35 mouse cellular contexts compared by ENCODE assay signal in genomic region chr6:76387462-76388049, GRCm38 (mm10).
"Had no signal": no experiment of that assay in that cellular context is flagged by ENCODE, and none has a peak within 500 bp of the region (broad histone marks: within the 10 kb centered on the region; RNA-seq: fewer than 3 reads in every experiment).

No protein-coding gene starts in this region.

- H3K4me2 ChIP-seq: heart, embryonic 11.5 days; heart, embryonic 13.5 days; heart, embryonic 15.5 days; hindbrain, embryonic 12.5 days; hindbrain, embryonic 13.5 days; hindbrain, embryonic 14.5 days; hindbrain, embryonic 15.5 days; intestine, embryonic 15.5 days; kidney, embryonic 15.5 days had no signal

- H3K36me3 ChIP-seq: heart, embryonic 10.5 days; heart, embryonic 13.5 days; heart, embryonic 15.5 days; hindbrain, embryonic 10.5 days; hindbrain, embryonic 12.5 days; hindbrain, embryonic 13.5 days; hindbrain, embryonic 15.5 days; intestine, embryonic 15.5 days; kidney, embryonic 15.5 days had no signal

- H3K27ac ChIP-seq: heart, embryonic 10.5 days; heart, embryonic 13.5 days; heart, embryonic 15.5 days; hindbrain, embryonic 10.5 days; hindbrain, embryonic 12.5 days; hindbrain, embryonic 13.5 days; hindbrain, embryonic 14.5 days; hindbrain, embryonic 15.5 days; hindbrain, postnatal 0 days; intestine, embryonic 15.5 days; kidney, embryonic 15.5 days; kidney, postnatal 0 days; layer of hippocampus, adult 2 months; left cerebral cortex, adult 2 months had no signal

- H3K27me3 ChIP-seq: heart, embryonic 13.5 days; heart, embryonic 15.5 days; hindbrain, embryonic 12.5 days; hindbrain, embryonic 13.5 days; hindbrain, embryonic 15.5 days; intestine, embryonic 15.5 days; kidney, embryonic 15.5 days had no signal

- H3K4me1 ChIP-seq: heart, embryonic 10.5 days; heart, embryonic 13.5 days; heart, embryonic 15.5 days; hindbrain, embryonic 10.5 days; hindbrain, embryonic 12.5 days; hindbrain, embryonic 13.5 days; hindbrain, embryonic 15.5 days; intestine, embryonic 15.5 days; kidney, embryonic 15.5 days had no signal

- H3K9me3 ChIP-seq: heart, embryonic 10.5 days; heart, embryonic 13.5 days; heart, embryonic 15.5 days; hindbrain, embryonic 10.5 days; hindbrain, embryonic 12.5 days; hindbrain, embryonic 13.5 days; hindbrain, embryonic 15.5 days; intestine, embryonic 15.5 days; kidney, embryonic 15.5 days had no signal

- H3K9ac ChIP-seq: heart, embryonic 13.5 days; heart, embryonic 15.5 days; hindbrain, embryonic 12.5 days; hindbrain, embryonic 13.5 days; hindbrain, embryonic 14.5 days; hindbrain, embryonic 15.5 days; intestine, embryonic 15.5 days; kidney, embryonic 15.5 days had no signal

- ATAC-seq: hindbrain, embryonic 16.5 days; hindbrain, postnatal 0 days; inflammation-experienced regulatory T-cells, adult 6 months; intestine, embryonic 15.5 days; intestine, embryonic 16.5 days; intestine, postnatal 0 days had no signal

- DNase-seq: heart, postnatal 10 days; heart, postnatal 14 days; heart, postnatal 36 days; heart, postnatal 4 days; kidney, adult 11 months; kidney, adult 18-20 months; kidney, adult 2 months; kidney, adult 8-10 months; kidney, adult 9 months; kidney, postnatal 10 days; kidney, postnatal 14 days; kidney, postnatal 25 days; kidney, postnatal 36 days; kidney, postnatal 4 days; layer of hippocampus, adult 9-11 months; layer of hippocampus, postnatal 36 days had no signal

- H3K4me3 ChIP-seq: heart, embryonic 10.5 days; heart, embryonic 13.5 days; heart, embryonic 15.5 days; hindbrain, embryonic 10.5 days; hindbrain, embryonic 12.5 days; hindbrain, embryonic 13.5 days; hindbrain, embryonic 15.5 days; intestine, embryonic 15.5 days; kidney, embryonic 15.5 days; layer of hippocampus, adult 2 months; left cerebral cortex, adult 2 months had no signal
